Mouse (Mus musculus) neural tube, embryonic 13.5 days (tissue): ENCODE results near the gene Zbtb20. TPM values are rescaled to one million over a fixed set of nuclear protein-coding genes. Genes with fewer than 3 reads are reported as not detected.

Source experiments
- ATAC-seq: fragments of 200-750 bp; cut with Nextera tagmentation; 2 replicates; pipeline ENCODE4 v1.8.0; 2017; ENCODE audit warnings: low read depth, mild to moderate bottlenecking, moderate TSS enrichment, moderate library complexity
- H3K27ac ChIP-seq: fragments of 300-500 bp; sonication (generic); replicated peaks from 2 replicates; pipeline ENCODE4 v1.5.1; 2015; ENCODE audit warnings: moderate library complexity, mild to moderate bottlenecking, inconsistent platforms
- H3K27me3 ChIP-seq: fragments of 300-500 bp; sonication (generic); 2 replicates; pipeline ENCODE4 v1.6.1; 2015; ENCODE audit warnings: mild to moderate bottlenecking, inconsistent platforms
- H3K36me3 ChIP-seq: fragments of 300-500 bp; sonication (generic); 2 replicates; pipeline ENCODE4 v1.6.1; 2015; ENCODE audit warnings: mild to moderate bottlenecking, inconsistent platforms
- H3K4me1 ChIP-seq: fragments of 300-500 bp; sonication (generic); replicated peaks from 2 replicates; pipeline ENCODE4 v1.6.1; 2015; ENCODE audit warnings: inconsistent platforms
- H3K4me2 ChIP-seq: fragments of 300-500 bp; sonication (generic); 2 replicates; pipeline ENCODE4 v1.6.1; 2015; ENCODE audit warnings: inconsistent platforms, mild to moderate bottlenecking, moderate library complexity
- H3K4me3 ChIP-seq: fragments of 300-500 bp; sonication (generic); 2 replicates; pipeline ENCODE4 v1.5.1; 2015; ENCODE audit warnings: mild to moderate bottlenecking, inconsistent platforms
- H3K9ac ChIP-seq: fragments of 300-500 bp; sonication (generic); 2 replicates; pipeline ENCODE4 v1.6.1; 2015; ENCODE audit warnings: moderate library complexity, mild to moderate bottlenecking, inconsistent platforms
- H3K9me3 ChIP-seq: fragments of 300-500 bp; sonication (generic); 2 replicates; pipeline ENCODE4 v1.6.1; 2016; ENCODE audit warnings: inconsistent platforms
- WGBS: fragments of 180-500 bp; shearing (Covaris S2); methylation state at CpG from one replicate; pipeline ENCODE4 v1.1.7; 2015; 5-methylcytosine and 5-hydroxymethylcytosine counted together
- polyA plus RNA-seq: library from polyadenylated mRNA; unstranded; fragments of >200 nt; fragmentation: Nextera tagmentation; extraction: Ambion mirVana; gene quantifications from 2 replicates; pipeline ENCODE4 v1.2.1, GENCODE M21; 2015

Zbtb20 gene
- polyA plus RNA-seq, 1 experiment from 2014 or later, result 71.4 TPM

- H3K36me3 ChIP-seq, result no peaks in the 10 kb centered on the region
- H3K27ac ChIP-seq, result peak overlapping the region; percentile 99
- H3K4me2 ChIP-seq, result peak overlapping the region; percentile 82
- H3K9ac ChIP-seq, result peak overlapping the region; percentile 95
- H3K27me3 ChIP-seq, result no peaks in the 10 kb centered on the region
- H3K9me3 ChIP-seq, result no peaks in the 10 kb centered on the region
- peak; percentile 93 for ATAC-seq
- WGBS, result 2% methylated on average over 13 of the region's 13 CpGs
- H3K4me1 ChIP-seq, result peaks cover 61% of the 10 kb centered on the region
- peak overlapping the region; percentile 60 for H3K4me3 ChIP-seq
Measured at GRCm38 (mm10) chr16:43503010-43503635, 627.4 kb downstream of the Zbtb20 start.

- Histone ChIP-seq H3K9ac (peak overlapping the region; percentile 95), H3K9me3 (no peaks in the 10 kb centered on the region), H3K27me3 (no peaks in the 10 kb centered on the region), H3K4me2 (peak overlapping the region; percentile 82), H3K27ac (peak overlapping the region; percentile 99), H3K36me3 (no peaks in the 10 kb centered on the region), H3K4me1 (peaks cover 66% of the 10 kb centered on the region), H3K4me3 (peak overlapping the region; percentile 60)
- 1% methylated on average over 5 of the region's 5 CpGs for WGBS
- peak; percentile 82 for ATAC-seq
Measured at GRCm38 (mm10) chr16:43503636-43504010, 627.9 kb downstream of the Zbtb20 start.

GRCm38 (mm10) chr16:43504151-43504550 is 628.5 kb downstream of the Zbtb20 start:
- Histone ChIP-seq H3K27me3 (no peaks in the 10 kb centered on the region), H3K4me1 (peaks cover 68% of the 10 kb centered on the region), H3K27ac (peak overlapping the region; percentile 99), H3K4me3 (peak overlapping the region; percentile 60), H3K9me3 (no peaks in the 10 kb centered on the region), H3K4me2 (peak overlapping the region; percentile 82), H3K9ac (peak overlapping the region; percentile 95), H3K36me3 (no peaks in the 10 kb centered on the region)
- 0% methylated on average over 3 of the region's 3 CpGs for WGBS
- ATAC-seq, result no peak

GRCm38 (mm10) chr16:43504556-43504955 is 628.9 kb downstream of the Zbtb20 start:
- no peak for ATAC-seq
- Histone ChIP-seq H3K4me2 (peak overlapping the region; percentile 82), H3K4me1 (peaks cover 68% of the 10 kb centered on the region), H3K36me3 (no peaks in the 10 kb centered on the region), H3K9ac (peak overlapping the region; percentile 95), H3K27ac (peak overlapping the region; percentile 99), H3K27me3 (no peaks in the 10 kb centered on the region), H3K4me3 (peak overlapping the region; percentile 60), H3K9me3 (no peaks in the 10 kb centered on the region)
- WGBS, result 3% methylated on average over 1 of the region's 1 CpGs

DNA sequence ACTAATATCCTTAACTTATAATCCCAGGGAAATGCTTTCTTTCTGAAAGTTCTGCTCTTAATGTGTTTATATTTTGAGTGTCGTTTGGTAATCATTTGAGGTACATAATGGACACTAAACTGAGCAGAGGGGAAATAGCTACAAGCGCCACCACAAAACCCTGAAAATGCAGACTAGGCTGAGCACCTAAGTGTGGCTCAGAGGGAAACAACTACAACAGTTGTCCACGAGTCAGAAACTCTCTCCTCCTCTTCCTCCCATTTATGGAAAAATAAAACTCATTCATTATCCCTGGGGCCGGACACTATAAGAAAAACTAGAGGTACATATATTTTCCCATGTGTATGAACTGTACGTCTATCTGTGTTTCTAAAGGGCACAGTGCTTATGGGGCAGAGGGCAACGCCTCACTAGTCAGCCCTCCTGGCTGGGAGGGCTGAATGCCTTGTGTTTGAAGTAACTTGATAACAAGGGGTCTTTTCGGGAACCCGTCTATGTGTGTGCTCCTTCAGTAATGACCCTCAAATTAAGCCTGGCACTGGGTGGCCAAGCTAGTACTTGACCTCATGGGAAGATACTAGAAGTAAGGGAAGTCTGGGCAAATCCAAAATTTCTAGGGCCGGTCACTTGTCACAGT is 629.8 kb downstream of the Zbtb20 start:
- H3K27me3 ChIP-seq, result no peaks in the 10 kb centered on the region
- no peak for ATAC-seq
- peak overlapping the region; percentile 82 for H3K4me2 ChIP-seq
- H3K36me3 ChIP-seq, result no peaks in the 10 kb centered on the region
- no peaks in the 10 kb centered on the region for H3K9me3 ChIP-seq
- H3K9ac ChIP-seq, result peak overlapping the region; percentile 84
- H3K27ac ChIP-seq, result peak overlapping the region; percentile 91
- peak overlapping the region; percentile 60 for H3K4me3 ChIP-seq
- 23% methylated on average over 9 of the region's 9 CpGs for WGBS
- peaks cover 70% of the 10 kb centered on the region for H3K4me1 ChIP-seq

DNA sequence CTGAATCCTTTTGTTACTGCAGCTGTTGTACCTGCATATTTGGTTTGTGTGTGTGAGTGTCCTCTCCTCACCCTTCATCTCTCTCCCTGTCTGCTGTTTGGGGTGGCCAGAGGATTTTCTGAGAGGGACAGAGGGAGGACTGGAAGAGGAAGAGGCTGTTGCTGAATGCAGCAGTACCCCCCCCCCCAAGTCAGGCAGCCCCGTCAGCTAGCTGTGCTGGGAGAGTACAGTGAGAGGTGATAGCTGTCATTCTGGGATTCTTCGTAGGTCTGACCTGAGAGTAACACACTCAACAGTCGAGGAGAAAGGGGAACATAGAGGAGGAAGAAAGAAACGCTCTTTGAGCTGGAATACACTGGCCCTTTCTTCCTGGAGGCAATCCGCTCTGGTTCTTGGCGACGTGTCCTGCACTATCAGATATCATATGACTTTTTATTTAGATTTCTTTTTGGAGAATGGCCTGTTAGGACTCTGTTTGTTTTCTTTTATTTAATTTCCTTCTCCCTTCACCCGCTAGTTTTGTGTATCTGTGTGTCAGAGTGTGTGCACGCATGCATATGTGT is 630.6 kb downstream of the Zbtb20 start:
- Histone ChIP-seq H3K4me2 (peak overlapping the region; percentile 82), H3K27me3 (no peaks in the 10 kb centered on the region), H3K4me1 (peaks cover 70% of the 10 kb centered on the region), H3K9ac (peak overlapping the region; percentile 84), H3K4me3 (peak overlapping the region; percentile 60), H3K9me3 (no peaks in the 10 kb centered on the region), H3K36me3 (no peaks in the 10 kb centered on the region), H3K27ac (peak overlapping the region; percentile 91)
- no peak for ATAC-seq
- WGBS, result 17% methylated on average over 9 of the region's 9 CpGs

DNA sequence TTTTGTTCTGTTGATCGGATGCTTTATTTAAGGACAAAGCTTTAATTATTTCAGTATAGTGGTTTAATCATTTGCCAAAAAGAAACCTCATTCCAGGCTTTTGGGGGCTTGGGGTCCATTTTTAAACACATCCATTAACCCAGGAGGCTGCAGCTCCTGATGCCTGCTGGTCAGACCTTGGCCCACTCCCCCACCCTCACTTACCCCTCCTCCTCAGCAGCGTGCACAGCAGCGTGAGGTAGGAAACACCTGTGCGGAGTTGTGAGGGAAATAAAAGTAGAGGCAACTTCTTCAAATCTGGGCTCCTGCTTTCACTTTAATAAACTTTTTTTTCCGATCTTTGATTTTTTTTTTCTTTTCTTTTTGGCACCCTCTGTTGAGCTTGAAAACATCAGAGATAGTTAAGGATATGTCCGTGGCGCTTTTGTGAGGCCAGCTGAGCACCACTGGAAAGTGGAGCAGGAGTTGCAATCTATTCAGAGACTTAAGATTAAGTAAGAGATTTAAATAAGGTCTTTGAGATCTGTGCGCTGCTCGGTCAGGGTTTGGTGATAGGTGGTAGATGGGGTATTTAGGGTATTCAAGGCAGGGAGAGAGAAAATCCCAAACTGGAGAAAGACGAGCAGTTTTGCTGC is 631.2 kb downstream of the Zbtb20 start:
- no peak for ATAC-seq
- Histone ChIP-seq H3K9ac (peak overlapping the region; percentile 84), H3K4me3 (peak overlapping the region; percentile 60), H3K27me3 (no peaks in the 10 kb centered on the region), H3K9me3 (no peaks in the 10 kb centered on the region), H3K27ac (peak overlapping the region; percentile 91), H3K36me3 (no peaks in the 10 kb centered on the region), H3K4me1 (peaks cover 72% of the 10 kb centered on the region), H3K4me2 (peak overlapping the region; percentile 82)
- 24% methylated on average over 10 of the region's 10 CpGs for WGBS

DNA sequence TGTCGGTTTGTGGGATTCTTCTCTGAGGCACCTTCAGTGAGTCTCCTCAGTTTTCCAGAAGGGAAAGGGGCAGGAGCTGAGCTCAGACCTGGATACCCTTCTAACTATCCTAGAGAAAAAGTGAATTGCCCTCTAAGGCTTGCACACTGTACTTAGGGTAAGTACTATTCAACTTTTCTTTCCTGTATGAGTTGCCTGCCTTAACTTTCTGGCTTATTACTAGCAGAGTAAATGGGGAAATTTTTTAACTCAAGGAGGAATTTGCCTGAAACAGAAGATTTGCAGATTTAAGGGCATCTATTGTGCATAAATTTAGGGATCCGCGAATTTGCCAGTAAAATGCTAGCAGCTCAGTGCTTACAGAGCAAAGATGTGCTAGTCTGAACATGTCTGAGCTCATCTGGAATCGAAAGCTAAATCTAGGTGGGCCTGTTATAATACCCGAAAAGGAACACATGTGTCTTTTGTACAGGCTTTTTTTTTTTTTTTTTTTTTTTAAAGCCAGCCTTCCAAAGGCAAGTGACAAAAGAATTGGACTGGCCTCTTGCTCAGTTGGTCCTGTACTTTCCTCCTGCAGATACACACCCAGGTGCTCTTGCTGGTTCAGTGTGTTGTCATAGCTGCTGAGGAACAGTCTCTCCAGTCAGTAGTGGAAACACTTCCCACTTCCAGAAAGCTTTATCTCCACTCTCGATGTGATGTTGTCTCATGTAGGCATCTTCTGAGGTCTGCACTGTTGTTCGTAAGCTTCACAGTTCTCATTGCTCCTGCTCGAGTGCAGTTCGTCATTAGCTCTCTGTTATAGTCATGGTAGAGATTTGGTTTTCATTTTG is 632.7 kb downstream of the Zbtb20 start:
- peak overlapping the region; percentile 82 for H3K4me2 ChIP-seq
- H3K36me3 ChIP-seq, result no peaks in the 10 kb centered on the region
- H3K4me1 ChIP-seq, result peaks cover 66% of the 10 kb centered on the region
- peak overlapping the region; percentile 45 for H3K9ac ChIP-seq
- H3K27ac ChIP-seq, result peak overlapping the region; percentile 47; the same call in 1 of the 2 replicates
- H3K9me3 ChIP-seq, result no peaks in the 10 kb centered on the region
- WGBS, result 70% methylated on average over 9 of the region's 9 CpGs
- ATAC-seq, result no peak
- no peaks in the 10 kb centered on the region for H3K27me3 ChIP-seq
- peak overlapping the region; percentile 18 for H3K4me3 ChIP-seq

- Histone ChIP-seq H3K4me1 (peaks cover 67% of the 10 kb centered on the region), H3K27me3 (no peaks in the 10 kb centered on the region), H3K27ac (0 out of 2 replicates have a peak overlapping the region, but pooled peaks have one; percentile 18), H3K9ac (0 out of 2 replicates have a peak overlapping the region, but pooled peaks have one; percentile 18), H3K36me3 (no peaks in the 10 kb centered on the region), H3K4me2 (peak overlapping the region; percentile 28), H3K4me3 (no peak overlapping the region), H3K9me3 (no peaks in the 10 kb centered on the region)
- no peak for ATAC-seq
- 61% methylated on average over 5 of the region's 5 CpGs for WGBS
Measured at GRCm38 (mm10) chr16:43510516-43510915, 634.8 kb downstream of the Zbtb20 start.

DNA sequence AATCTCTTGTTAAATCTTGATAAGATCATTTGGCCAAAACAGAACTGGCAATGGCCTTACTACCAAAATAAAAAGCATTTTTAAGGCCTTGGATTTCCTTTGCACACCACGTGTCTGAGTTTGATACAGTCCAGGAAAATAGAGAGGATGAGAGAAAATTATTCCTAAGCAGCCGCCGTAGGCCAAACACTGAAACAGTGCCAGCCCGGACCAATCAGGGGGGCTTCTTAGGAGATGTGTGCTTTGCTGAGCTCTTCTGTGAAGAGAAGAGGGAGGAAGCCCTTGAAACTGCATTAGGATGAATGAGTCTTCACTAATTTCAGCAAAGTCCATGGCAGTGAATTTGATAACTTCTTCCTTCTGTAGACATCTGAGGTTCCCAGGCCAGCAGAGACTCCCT is 635.9 kb downstream of the Zbtb20 start:
- Histone ChIP-seq H3K27ac (no peak overlapping the region), H3K27me3 (no peaks in the 10 kb centered on the region), H3K9ac (no peak overlapping the region), H3K4me1 (peaks cover 65% of the 10 kb centered on the region), H3K4me2 (no peak overlapping the region), H3K4me3 (no peak overlapping the region), H3K9me3 (no peaks in the 10 kb centered on the region), H3K36me3 (no peaks in the 10 kb centered on the region)
- 83% methylated on average over 4 of the region's 4 CpGs for WGBS
- ATAC-seq, result no peak

DNA sequence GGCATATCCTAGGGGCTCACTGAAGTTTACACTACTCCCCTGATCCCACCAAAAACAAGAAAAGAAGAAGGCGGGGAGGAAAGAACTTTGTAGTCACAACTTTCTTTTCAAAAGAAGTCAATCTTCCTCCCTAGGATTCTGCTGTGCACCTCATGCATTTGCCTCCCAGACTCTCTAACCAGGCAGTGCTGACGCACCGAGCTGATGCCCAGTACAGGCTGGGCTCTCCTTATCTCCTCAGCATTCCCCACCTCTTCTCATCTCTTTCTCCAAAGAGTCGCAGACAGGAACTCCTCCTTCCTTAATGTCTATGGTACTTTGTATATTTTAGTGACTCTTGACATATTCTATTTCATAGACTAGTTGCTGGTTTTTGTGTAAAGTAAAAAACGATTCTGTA is 638.3 kb downstream of the Zbtb20 start:
- 84% methylated on average over 5 of the region's 5 CpGs for WGBS
- H3K9me3 ChIP-seq, result no peaks in the 10 kb centered on the region
- H3K9ac ChIP-seq, result no peak overlapping the region
- no peak overlapping the region for H3K27ac ChIP-seq
- H3K27me3 ChIP-seq, result no peaks in the 10 kb centered on the region
- no peaks in the 10 kb centered on the region for H3K36me3 ChIP-seq
- H3K4me1 ChIP-seq, result peaks cover 41% of the 10 kb centered on the region
- H3K4me3 ChIP-seq, result no peak overlapping the region
- no peak overlapping the region for H3K4me2 ChIP-seq
- ATAC-seq, result no peak
